Mouse (Mus musculus) liver, embryonic 14.5 days (tissue): ENCODE results near the gene Hist2h3b. TPM values are rescaled to one million over a fixed set of nuclear protein-coding genes. Genes with fewer than 3 reads are reported as not detected.

ENCODE experiments used
- ATAC-seq: fragments of 200-750 bp; cut with Nextera tagmentation; 2 replicates; pipeline ENCODE4 v1.8.0; 2017; ENCODE audit warnings: moderate number of reproducible peaks, mild to moderate bottlenecking, moderate library complexity; ENCODE audit not compliant: insufficient read depth
- DNase-seq, 3 experiments: peaks; one replicate each; pipeline ENCODE4 v3.0.0-alpha.2; 2012 to 2013; ENCODE audit warnings: low read depth in 3 of 3, low spot score in 3 of 3
- H3K27ac ChIP-seq: fragments of 300-500 bp; sonication (generic); 2 replicates; pipeline ENCODE4 v1.5.1; 2014; ENCODE audit warnings: moderate library complexity, mild to moderate bottlenecking, control low read depth, inconsistent platforms
- H3K27me3 ChIP-seq: fragments of 300-500 bp; sonication (generic); 2 replicates; pipeline ENCODE4 v1.6.1; 2014; ENCODE audit warnings: mild to moderate bottlenecking, low read length, moderate library complexity; ENCODE audit not compliant: control insufficient read depth, insufficient read depth
- H3K36me3 ChIP-seq: fragments of 300-500 bp; sonication (generic); replicated peaks from 2 replicates; pipeline ENCODE4 v1.6.1; 2014; ENCODE audit warnings: low read depth; ENCODE audit not compliant: control insufficient read depth, insufficient read depth
- H3K4me1 ChIP-seq, 2 experiments: fragments of 200-500 bp in 1 of 2; fragments of 300-500 bp in 1 of 2; sonication (generic) in 1 of 2; replicated peaks; 2 replicates each; pipeline ENCODE4 v1.6.1; 2012 to 2014; ENCODE audit warnings: antibody characterized with exemption in 1 of 2, inconsistent platforms in 1 of 2, low read length in 1 of 2; ENCODE audit not compliant: control insufficient read depth in 2 of 2, insufficient read depth in 2 of 2
- H3K4me2 ChIP-seq: fragments of 300-500 bp; sonication (generic); 2 replicates; pipeline ENCODE4 v1.6.1; 2014; ENCODE audit warnings: low read depth, mild to moderate bottlenecking, control low read depth, moderate library complexity
- H3K4me3 ChIP-seq, 2 experiments: fragments of 200-500 bp in 1 of 2; fragments of 300-500 bp in 1 of 2; sonication (generic) in 1 of 2; 2 replicates each; pipeline ENCODE4 v1.5.1; 2012 to 2014; ENCODE audit warnings: low read depth in 2 of 2, low read length in 2 of 2, mild to moderate bottlenecking in 2 of 2, control low read depth in 1 of 2, inconsistent platforms in 1 of 2, moderate library complexity in 1 of 2; ENCODE audit not compliant: insufficient read depth in 1 of 2
- H3K9ac ChIP-seq: fragments of 300-500 bp; sonication (generic); replicated peaks from 2 replicates; pipeline ENCODE4 v1.6.1; 2014; ENCODE audit warnings: mild to moderate bottlenecking, control low read depth, moderate library complexity
- H3K9me3 ChIP-seq: fragments of 300-500 bp; sonication (generic); 2 replicates; pipeline ENCODE4 v1.6.1; 2016; ENCODE audit warnings: low read length, mixed read lengths; ENCODE audit not compliant: control insufficient read depth
- CTCF ChIP-seq: IDR thresholded peaks from 2 replicates; pipeline ENCODE4 v1.5.1; 2016; ENCODE audit warnings: antibody characterized with exemption, low read depth, control low read depth
- EP300 ChIP-seq: IDR thresholded peaks from 2 replicates; pipeline ENCODE4 v1.6.1; 2016; ENCODE audit warnings: antibody characterized with exemption, low read depth
- WGBS: fragments of 180-500 bp; shearing (Covaris S2); extraction: QIAGEN DNeasy Blood & Tissue Kit; methylation state at CpG from one replicate; pipeline ENCODE4 v1.1.7; 2014; ENCODE audit not compliant: insufficient replicate concordance; 5-methylcytosine and 5-hydroxymethylcytosine counted together
- polyA plus RNA-seq, 2 experiments: library from polyadenylated mRNA; depleted of rRNA in 1 of 2; stranded (reverse) in 1 of 2; unstranded in 1 of 2; fragments of >200 nt; fragmentation: Nextera tagmentation in 1 of 2; extraction: Ambion mirVana in 1 of 2; gene quantifications; 2 replicates each; pipeline versions ENCODE4 v1.2.1 to v1.2.3; 2012 to 2014

Hist2h3b gene
- polyA plus RNA-seq, 2 experiments, result 68.0 to 100 TPM

DNA sequence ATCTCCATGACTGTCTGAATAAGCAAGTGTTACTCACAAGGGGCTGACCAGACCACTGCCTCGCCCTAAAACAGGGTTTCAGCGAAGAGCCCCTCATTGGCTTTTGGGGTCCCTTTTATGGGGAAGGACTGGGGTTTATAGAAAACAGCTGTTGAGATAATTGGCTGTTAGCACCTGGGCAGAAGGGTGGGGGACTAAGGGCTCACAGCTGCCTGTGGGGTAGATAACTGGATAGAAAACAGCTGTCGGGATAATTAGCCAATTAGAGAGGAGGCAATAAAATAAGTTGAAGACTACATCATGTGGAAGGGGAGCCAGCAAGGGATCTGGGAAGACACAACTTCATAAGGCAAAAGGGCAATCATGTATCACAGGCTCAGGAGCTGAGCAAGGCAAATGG, 17.6 kb upstream of the Hist2h3b start:
- no peak for ATAC-seq
- peaks cover 33 to 45% of the 10 kb centered on the region in 2 experiments for H3K4me1 ChIP-seq
- no peak for TF ChIP-seq CTCF
- peak; percentile 58 for TF ChIP-seq EP300
- no peaks in the 10 kb centered on the region for H3K36me3 ChIP-seq
- H3K27me3 ChIP-seq, result no peaks in the 10 kb centered on the region
- peak overlapping the region; percentile 25; the same call in 1 of the 2 replicates for H3K9ac ChIP-seq
- 53% methylated on average over 3 of the region's 3 CpGs for WGBS
- H3K4me3 ChIP-seq, result no peak overlapping the region
- peak overlapping the region; percentile 52 for H3K27ac ChIP-seq
- H3K9me3 ChIP-seq, result no peaks in the 10 kb centered on the region
- no peak for DNase-seq
- H3K4me2 ChIP-seq, result peak overlapping the region; percentile 0

DNA sequence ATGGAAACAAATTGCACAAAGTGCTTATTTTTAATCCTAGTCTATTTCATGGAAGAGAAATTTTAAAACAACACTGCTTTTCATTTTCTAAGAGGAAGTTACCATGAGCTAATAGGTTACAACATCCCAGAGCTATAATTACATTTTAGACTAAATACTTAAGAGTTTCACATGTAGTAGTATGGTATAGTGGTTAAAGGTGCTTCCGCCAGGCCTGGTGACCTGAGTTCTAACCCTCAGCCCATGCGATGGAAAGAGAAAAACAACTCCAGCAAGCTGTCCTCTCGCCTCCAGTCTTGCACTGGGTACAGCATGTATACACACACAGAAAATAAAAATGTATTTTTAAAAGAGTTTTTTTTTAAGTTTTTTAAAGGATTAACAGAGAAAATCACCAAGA, 16.7 kb upstream of the Hist2h3b start:
- H3K4me3 ChIP-seq, result no peak overlapping the region
- H3K36me3 ChIP-seq, result no peaks in the 10 kb centered on the region
- DNase-seq (no peak), ATAC-seq (no peak)
- H3K4me1 ChIP-seq, result peaks cover 39 to 51% of the 10 kb centered on the region in 2 experiments
- H3K9me3 ChIP-seq, result no peaks in the 10 kb centered on the region
- TF ChIP-seq EP300 (no peak), CTCF (no peak)
- H3K9ac ChIP-seq, result no peak overlapping the region
- no peaks in the 10 kb centered on the region for H3K27me3 ChIP-seq
- 71% methylated on average over 3 of the region's 3 CpGs for WGBS
- no peak overlapping the region for H3K4me2 ChIP-seq
- no peak overlapping the region for H3K27ac ChIP-seq

DNA sequence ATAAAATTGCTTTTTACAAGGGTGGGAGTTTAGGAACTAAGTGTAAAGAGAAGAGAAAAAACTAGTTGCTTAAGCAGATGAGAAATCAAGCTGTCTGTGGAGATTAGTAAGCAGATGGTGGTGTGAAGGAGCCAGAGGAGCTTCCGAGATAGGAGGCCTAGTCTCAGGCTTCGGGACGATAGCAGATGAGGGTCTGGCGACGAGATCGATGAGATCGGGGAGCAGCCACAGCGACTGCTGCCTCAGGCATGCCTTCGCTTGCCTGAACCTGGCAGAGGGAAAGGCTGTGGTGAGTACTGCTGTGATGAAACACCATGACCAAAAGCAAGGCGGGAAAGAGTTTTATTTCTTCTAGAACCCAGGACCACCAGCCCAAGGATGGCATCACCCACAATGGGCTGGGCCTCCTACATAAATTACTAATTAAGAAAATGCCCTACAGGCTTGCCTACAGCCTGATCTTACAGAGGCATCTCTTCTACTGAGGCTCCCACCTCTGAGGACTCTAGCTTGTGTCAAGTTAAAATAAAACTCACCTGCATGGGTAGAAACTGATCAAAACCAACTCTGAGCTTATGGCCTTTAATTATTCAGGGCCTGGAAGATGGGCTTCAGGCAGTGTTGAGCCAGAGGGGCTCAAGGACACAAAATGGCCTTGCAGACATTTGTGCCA, 13.6 kb upstream of the Hist2h3b start:
- no peak for TF ChIP-seq CTCF
- peak; percentile 87 for TF ChIP-seq EP300
- Histone ChIP-seq H3K9me3 (no peaks in the 10 kb centered on the region), H3K27me3 (no peaks in the 10 kb centered on the region), H3K4me1 (peaks cover 33 to 42% of the 10 kb centered on the region in 2 experiments), H3K27ac (peak overlapping the region; percentile 77), H3K36me3 (no peaks in the 10 kb centered on the region), H3K4me2 (peak overlapping the region; percentile 50), H3K4me3 (no peak overlapping the region), H3K9ac (peak overlapping the region; percentile 41)
- DNase-seq, result peak; percentile 75 to 77 (median 76)
- ATAC-seq, result peak; percentile 88
- 19% methylated on average over 10 of the region's 10 CpGs for WGBS

DNA sequence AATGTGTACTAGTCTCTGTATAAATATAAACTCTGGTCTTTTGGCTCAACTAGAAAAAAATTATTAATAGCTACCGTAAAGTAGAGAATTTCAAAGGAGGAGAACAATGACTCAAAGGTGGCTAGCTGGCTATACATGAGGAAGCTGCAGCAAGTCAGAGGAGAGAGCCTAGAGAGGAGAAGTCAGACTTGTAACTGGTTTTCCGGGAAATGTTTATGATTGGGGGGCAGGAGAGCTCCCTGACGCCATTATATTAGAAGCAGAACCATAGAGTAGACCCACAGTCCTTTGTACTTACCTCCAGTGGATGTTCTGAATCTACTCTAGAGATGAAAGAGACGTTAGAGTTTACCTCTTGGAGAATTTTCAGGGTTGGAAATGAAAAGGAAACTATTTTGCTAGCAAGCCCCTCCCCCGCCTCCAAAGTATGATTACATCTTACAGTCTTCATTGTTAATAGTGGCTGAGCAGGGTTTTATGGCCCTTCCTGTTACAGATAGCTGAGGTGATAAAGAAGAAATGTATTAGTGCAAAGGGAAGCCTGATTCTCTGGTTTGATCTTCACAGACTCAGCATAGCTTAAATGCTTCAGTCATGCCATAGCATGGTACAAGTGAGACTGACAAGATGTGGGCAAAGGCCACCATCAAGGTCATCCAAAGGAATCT, 12.4 kb upstream of the Hist2h3b start:
- Histone ChIP-seq H3K4me1 (peaks cover 28 to 34% of the 10 kb centered on the region in 2 experiments), H3K9ac (no peak overlapping the region), H3K9me3 (no peaks in the 10 kb centered on the region), H3K4me3 (no peak overlapping the region), H3K36me3 (no peaks in the 10 kb centered on the region), H3K4me2 (no peak overlapping the region), H3K27me3 (no peaks in the 10 kb centered on the region), H3K27ac (peak overlapping the region; percentile 11)
- TF ChIP-seq EP300, result no peak
- no peak for TF ChIP-seq CTCF
- ATAC-seq, result no peak
- DNase-seq, result no peak
- WGBS, result 53% methylated on average over 5 of the region's 5 CpGs

DNA sequence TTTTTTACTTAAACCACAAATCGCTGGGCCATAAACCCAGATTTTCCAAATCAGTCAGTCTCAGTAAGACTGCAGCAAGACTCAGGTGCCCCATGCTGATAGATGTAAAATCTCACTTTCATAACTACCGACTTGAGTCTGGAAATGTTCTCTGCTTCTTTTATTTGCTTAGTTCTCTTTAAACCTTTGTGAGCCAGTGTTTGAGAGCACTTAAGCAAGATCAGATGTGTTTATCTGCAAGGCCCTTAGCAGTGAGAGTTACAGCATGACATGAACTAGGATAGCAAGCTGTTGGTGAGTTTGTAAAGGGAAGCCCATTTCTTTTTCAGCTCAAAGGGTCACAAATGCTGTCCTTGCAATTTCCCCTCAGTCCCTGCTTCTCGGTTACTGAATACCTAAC, 11.3 kb upstream of the Hist2h3b start:
- H3K4me2 ChIP-seq, result no peak overlapping the region
- H3K4me1 ChIP-seq, result peaks cover 34 to 37% of the 10 kb centered on the region in 2 experiments
- ATAC-seq, result no peak
- DNase-seq, result no peak
- H3K27ac ChIP-seq, result no peak overlapping the region
- no peaks in the 10 kb centered on the region for H3K36me3 ChIP-seq
- H3K9ac ChIP-seq, result no peak overlapping the region
- no peak overlapping the region for H3K4me3 ChIP-seq
- no peaks in the 10 kb centered on the region for H3K27me3 ChIP-seq
- TF ChIP-seq CTCF (no peak), EP300 (no peak)
- WGBS, result 66% methylated on average over 3 of the region's 3 CpGs
- H3K9me3 ChIP-seq, result no peaks in the 10 kb centered on the region
